Mouse (Mus musculus) thymus, postnatal 4 days (tissue): ENCODE measurements at regions not wholly inside any gene's neighbourhood (a gene's known extent, or its start where the extent isn't known, plus 50 kb on each side); places are given as distances from the start of the nearest gene placed in this dataset.

ENCODE experiments used
- DNase-seq: peaks from one replicate; pipeline ENCODE4 v3.0.0; 2021

GRCm38 (mm10) chr5:128482617-128483440, 50.0 kb upstream of the Tmem132d start:
- no peak for DNase-seq
